Mouse (Mus musculus) E14TG2a.4 (cell line): ENCODE measurements around the gene Tectb.

ENCODE experiments used
- CTCF ChIP-seq: conservative IDR thresholded peaks from 2 replicates; pipeline ENCODE4 v1.5.1; 2014; ENCODE audit warnings: low read length
- NANOG ChIP-seq: IDR thresholded peaks from 2 replicates; pipeline ENCODE4 v1.6.1; 2014; ENCODE audit warnings: borderline replicate concordance, low read length, mixed read lengths
- POU5F1 ChIP-seq: IDR thresholded peaks from 2 replicates; pipeline ENCODE4 v1.6.1; 2014; ENCODE audit warnings: low read length, borderline replicate concordance

GRCm38 (mm10) chr19:55167741-55168140, 12.8 kb upstream of the Tectb start:
- TF ChIP-seq CTCF (no peak), POU5F1 (no peak), NANOG (no peak)
